Mouse (Mus musculus) liver, embryonic 14.5 days (tissue): ENCODE results near the gene Gm884.

Experiments used
- CTCF ChIP-seq: IDR thresholded peaks from 2 replicates; pipeline ENCODE4 v1.5.1; 2016; ENCODE audit warnings: antibody characterized with exemption, low read depth, control low read depth
- EP300 ChIP-seq: IDR thresholded peaks from 2 replicates; pipeline ENCODE4 v1.6.1; 2016; ENCODE audit warnings: antibody characterized with exemption, low read depth

- TF ChIP-seq CTCF: no peak
- no peak for TF ChIP-seq EP300
These were observed 37.2 kb upstream of the Gm884 start for GRCm38 (mm10) chr11:103658189-103658588.
